Mouse (Mus musculus) embryo, embryonic 10.5 days (tissue): ENCODE data around the gene Spry1.

Experiments
- DNase-seq: peaks from one replicate; pipeline ENCODE4 v3.0.0-alpha.2; 2015; ENCODE audit warnings: low spot score

The Spry1 gene

DNA sequence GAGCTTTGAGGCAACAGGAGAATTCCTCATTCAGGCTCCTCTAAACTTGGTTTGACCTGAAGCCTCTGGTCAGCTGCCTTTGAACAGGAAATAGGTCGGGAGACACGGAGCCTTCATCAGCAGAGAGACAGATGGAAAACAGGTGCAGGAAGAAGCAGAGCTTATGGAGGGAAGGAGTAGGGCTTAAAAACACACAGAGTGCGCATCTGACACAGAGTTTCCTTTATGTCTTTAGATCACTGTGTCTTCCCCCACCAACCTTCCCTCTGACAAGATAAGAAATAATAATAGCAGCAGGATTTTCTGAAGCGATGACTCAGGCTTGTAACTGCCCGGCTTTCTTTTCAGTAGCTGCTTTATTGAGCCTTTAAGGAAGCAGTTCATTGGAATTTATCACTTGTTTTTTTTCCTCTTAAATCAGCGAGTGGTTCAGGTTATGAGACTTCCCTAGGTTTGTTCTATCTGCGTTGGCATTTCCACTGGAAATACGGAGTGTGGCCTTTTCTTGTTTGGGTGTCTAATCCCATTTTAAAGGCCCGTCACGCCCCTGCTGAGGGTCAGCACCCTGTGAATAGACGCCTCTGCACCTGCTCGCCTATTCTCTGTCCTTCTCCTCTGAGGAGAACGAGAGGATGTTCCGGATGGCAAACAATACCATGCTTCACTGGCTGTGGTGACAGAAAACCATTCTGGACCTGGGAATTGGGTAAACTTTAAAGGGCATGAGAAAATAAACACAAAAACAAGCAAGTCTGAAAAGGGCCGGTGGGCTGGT is 32.7 kb downstream of the Spry1 start:
- peak; percentile 70 for DNase-seq

- peak; percentile 73 for DNase-seq
Observed at GRCm38 (mm10) chr3:37673513-37674261, 33.9 kb downstream of the Spry1 start.

DNA sequence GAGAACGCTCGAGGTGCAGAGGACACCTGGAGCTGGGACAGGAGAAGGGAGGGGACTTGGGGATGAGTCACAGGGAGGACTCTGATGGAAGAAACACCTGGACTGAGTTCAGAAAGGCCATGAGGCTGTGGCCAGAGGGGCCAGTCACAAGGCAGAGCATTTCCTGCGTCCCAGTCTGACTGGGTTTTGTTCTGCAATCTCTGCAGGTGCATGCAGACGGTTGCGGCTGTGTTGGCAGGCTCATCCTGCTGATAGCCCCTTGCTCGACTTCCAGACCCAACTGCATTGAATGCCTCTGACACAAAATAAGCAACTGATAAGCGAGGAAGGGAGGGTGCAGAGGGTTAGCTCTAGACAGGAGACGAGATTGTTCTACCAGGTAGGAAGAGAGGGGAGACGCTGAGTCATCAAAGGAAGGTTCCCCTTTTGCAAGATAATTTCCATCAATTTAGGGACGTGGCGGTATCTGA is 35.3 kb downstream of the Spry1 start:
- DNase-seq = no peak

DNA sequence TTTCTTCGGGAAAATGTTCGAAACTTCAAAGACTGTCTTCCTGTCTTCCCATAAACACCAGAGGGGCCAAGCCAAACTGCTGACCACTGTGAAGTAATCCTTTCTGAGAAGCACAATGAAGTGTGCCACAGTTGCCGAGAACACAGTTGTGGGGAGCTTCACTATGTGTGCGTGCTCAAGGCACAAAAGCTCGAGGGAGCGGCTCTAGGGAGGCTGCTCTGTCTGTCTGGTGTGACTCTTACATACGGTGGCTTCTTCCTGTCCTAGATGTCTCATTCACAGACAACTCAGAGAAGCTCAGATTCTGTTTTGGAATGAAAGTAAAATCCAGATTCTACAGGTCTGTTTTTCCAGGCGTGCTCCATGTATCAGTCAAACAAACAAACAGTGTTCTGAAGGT is 36.5 kb downstream of the Spry1 start:
- no peak for DNase-seq

DNA sequence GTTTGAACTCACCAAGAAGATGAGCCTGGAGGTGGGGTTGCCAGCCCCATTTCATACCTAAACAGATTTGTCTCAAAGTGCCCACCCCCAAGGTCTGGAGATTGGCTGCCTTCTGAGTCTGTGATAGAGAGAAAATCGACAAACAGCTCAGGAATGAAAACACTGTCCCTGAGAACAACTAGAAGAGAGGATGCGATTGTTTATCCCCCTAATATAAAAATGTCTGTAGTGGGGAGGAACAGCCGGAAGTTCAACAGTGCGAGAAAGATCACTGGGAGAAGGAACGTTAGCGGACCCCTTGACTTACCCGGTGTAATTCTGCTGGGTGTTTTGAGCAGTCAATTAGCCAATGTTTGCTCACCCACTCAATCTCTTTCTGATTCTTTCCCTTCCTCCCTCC is 46.5 kb downstream of the Spry1 start:
- no peak for DNase-seq

DNA sequence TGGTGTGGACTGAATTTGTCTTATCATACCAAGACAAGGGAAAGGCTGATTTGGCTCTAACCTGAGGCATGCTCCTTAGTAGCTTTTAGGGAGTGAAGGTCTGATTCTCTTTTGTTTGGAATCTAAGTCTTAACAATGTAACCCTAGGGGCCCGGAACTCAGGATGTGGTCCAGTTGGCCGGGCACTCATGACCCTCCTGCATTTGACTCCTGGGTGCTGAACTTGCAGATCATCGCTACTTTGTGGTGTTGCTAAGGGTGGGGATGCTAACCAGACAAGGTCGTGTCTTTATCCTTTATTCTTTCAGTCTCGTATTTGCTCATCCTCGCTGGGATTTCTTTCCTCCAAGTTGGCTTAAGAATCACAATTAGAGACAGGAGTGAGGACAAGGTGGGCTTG is 47.0 kb downstream of the Spry1 start:
- no peak for DNase-seq

- DNase-seq = peak; percentile 55
Observed at GRCm38 (mm10) chr3:37687158-37687980, 47.6 kb downstream of the Spry1 start.

GRCm38 (mm10) chr3:37692945-37693344 is 53.2 kb downstream of the Spry1 start:
- no peak for DNase-seq

DNA sequence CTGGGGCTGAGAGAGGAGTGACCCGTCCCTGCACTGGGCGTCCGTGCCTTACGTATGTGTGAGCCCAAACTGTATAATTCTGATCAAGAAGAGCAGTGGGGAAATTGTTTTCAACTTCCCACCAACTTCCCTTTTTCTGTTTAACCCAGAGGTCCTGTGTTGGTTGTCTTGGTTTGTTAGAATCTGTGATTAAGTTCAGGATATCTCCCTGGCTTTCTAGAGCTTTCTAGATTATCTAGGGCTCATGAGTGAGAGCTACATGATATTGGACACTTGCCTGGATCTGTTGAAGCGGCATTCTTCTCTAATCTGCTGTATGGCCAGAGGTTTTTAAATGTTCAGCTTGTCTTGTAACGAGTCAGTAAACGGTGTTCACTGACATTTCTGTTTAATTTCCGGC is 53.8 kb downstream of the Spry1 start:
- DNase-seq = no peak
